Mouse (Mus musculus) olfactory bulb, adult 2 months (tissue): ENCODE results near the gene Atp8a2.

Experiments used
- CTCF ChIP-seq: fragments of 200-500 bp; IDR thresholded peaks from 2 replicates; pipeline ENCODE4 v1.5.1; 2012; ENCODE audit warnings: low read depth, mild to moderate bottlenecking, low read length, moderate library complexity; ENCODE audit not compliant: insufficient read depth
- POLR2A ChIP-seq: fragments of 200-500 bp; IDR thresholded peaks from 2 replicates; pipeline ENCODE4 v1.6.1; 2012; ENCODE audit warnings: mild to moderate bottlenecking, low read depth, low read length, moderate library complexity; ENCODE audit not compliant: insufficient read depth

GRCm38 (mm10) chr14:59762227-59762626, 434.8 kb downstream of the Atp8a2 start:
- TF ChIP-seq CTCF (no peak), POLR2A (no peak)
